1 mouse cellular context compared by ENCODE assay signal in genomic region chr5:137115866-137116847, GRCm38 (mm10).
TF ChIP-seq lines count a peak whose summit lies in the region.

Gene Trim56, minus strand, starts transcription at chr5:137116209.

TF ChIP-seq in CH12.LX, 34 proteins besides CTCF, POLR2A, EP300 and RAD21 (continued from another document):
- TF ChIP-seq CHD2 (IDR thresholded peaks at IDR 0.05; ENCODE audit: low read length) (peak; percentile 88), MXI1 (IDR thresholded peaks at IDR 0.05; ENCODE audit: low read depth, low read length) (peak; percentile 63), JUND (conservative IDR thresholded peaks at IDR 0.05; ENCODE audit: low read depth, low read length) (no peak), TCF12 (IDR thresholded peaks at IDR 0.05; ENCODE audit: low read depth, low read length) (peak; percentile 91), KAT2A (IDR thresholded peaks at IDR 0.05; ENCODE audit: insufficient replicate concordance, low read length) (no peak), SMC3 (IDR thresholded peaks at IDR 0.05; ENCODE audit: low read depth, low read length) (peak; percentile 2; the same call in 1 of the 2 replicates), ZC3H11A (IDR thresholded peaks at IDR 0.05; ENCODE audit: low read depth, low read length) (no peak), ZNF384 (IDR thresholded peaks at IDR 0.05; ENCODE audit: low read depth, low read length) (peak; percentile 28; the same call in 1 of the 2 replicates), CHD1 (IDR thresholded peaks at IDR 0.05; ENCODE audit: low read depth, low read length) (peak; percentile 52; the same call in 1 of the 2 replicates), NRF1 (IDR thresholded peaks at IDR 0.05; ENCODE audit: low read depth, low read length) (0 out of 2 replicates have a peak, but pooled peaks have one; percentile 19), MAX (IDR thresholded peaks at IDR 0.05; ENCODE audit: low read length) (peak; percentile 23; the same call in 1 of the 2 replicates), ZKSCAN1 (IDR thresholded peaks at IDR 0.05; ENCODE audit: borderline replicate concordance, low read depth, low read length) (no peak), USF1 (IDR thresholded peaks at IDR 0.05; ENCODE audit: low read depth, low read length) (no peak)
TF ChIP-seq in CH12.LX: peak in this region for 21.
